Mouse (Mus musculus) effector memory CD4-positive, alpha-beta T cell, adult 7 months (primary cell): ENCODE data around the gene Zhx3. TPM values are rescaled to one million over a fixed set of nuclear protein-coding genes. Genes with fewer than 3 reads are reported as not detected.

ENCODE experiments used
- polyA plus RNA-seq: library from polyadenylated mRNA; unstranded; fragments of 100-300 nt; shearing (Covaris generic); gene quantifications from one replicate; pipeline ENCODE4 v1.2.1, GENCODE M21; 2017

Gene Zhx3
- 7.8 TPM for polyA plus RNA-seq

GRCm38 (mm10) chr2:160872890-160873382 lies at the start of gene Zhx3:
Gene Zhx3 (minus strand): TSS chr2:160872998.

GRCm38 (mm10) chr2:160912231-160912671 lies 39.5 kb upstream of the Zhx3 start, which contains the start of gene Emilin3:
Gene Emilin3 (minus strand): TSS chr2:160912328.

GRCm38 (mm10) chr2:160880453-160881195 lies 7.8 kb upstream of the Zhx3 start, which contains the start of gene Lpin3:
Gene Lpin3 (plus strand): TSS chr2:160880670.

GRCm38 (mm10) chr2:160731117-160731838 lies 141.5 kb downstream of the Zhx3 start, which contains the start of gene Plcg1:
Gene Plcg1 (plus strand): TSS chr2:160731300.

Other genes with a start within 250 kb of the Zhx3 start
- gene Top1, start 227.1 kb downstream of the Zhx3 start, polyA plus RNA-seq = 90.2 TPM
- gene Plcg1, start 141.7 kb downstream of the Zhx3 start, polyA plus RNA-seq = 142 TPM
- gene Lpin3, start 7.7 kb upstream of the Zhx3 start, polyA plus RNA-seq = 0.93 TPM
- gene Emilin3, start 39.3 kb upstream of the Zhx3 start, polyA plus RNA-seq = not detected
- 49.1 TPM for gene Chd6, start 236.1 kb upstream of the Zhx3 start, polyA plus RNA-seq